Mouse (Mus musculus): ENCODE results near the gene Nup188.

Gene Nup188

DNA sequence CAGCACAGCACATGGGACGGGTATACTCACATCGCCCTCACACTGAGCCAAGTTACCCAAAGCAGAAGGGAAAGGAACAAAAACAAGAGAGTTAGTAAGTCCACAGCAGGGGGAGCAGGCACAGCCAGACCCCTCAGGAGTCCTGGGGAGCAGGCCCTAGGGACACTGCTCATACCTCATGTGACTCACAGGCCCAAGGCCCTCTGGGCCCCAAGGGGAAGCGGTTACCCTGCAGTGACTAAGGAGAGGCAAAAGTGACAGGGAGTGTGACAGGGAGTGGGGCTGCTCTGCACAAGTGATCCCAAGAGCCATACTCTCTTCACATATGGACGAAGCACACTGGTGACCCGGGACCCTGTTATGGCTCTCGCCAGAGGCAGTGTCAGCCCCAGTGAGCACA lies 63.0 kb downstream of the Nup188 start:
- DNase-seq (ENCODE audit: low spot score in 2 of 2) = no peak

DNA sequence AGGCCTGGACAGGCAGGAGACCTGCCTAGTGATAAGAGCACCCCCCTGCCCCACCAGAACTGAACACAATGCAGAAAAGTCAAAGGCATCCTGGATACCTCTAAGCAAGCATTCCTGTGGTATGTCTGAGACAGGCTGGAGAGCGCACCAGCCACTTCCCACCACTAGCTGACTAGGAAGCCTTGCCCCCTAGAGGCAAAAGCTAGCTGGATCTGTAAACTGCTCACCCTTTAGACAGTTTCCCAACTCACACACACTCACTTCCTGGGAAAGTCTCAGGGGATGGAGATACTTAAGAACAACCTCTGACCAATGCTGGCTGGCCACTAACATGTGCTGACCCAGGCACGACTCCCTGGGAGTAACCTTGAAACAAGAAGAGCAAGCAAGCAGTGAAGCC lies 65.0 kb downstream of the Nup188 start:
- DNase-seq (ENCODE audit: low spot score in 2 of 2) = no peak

DNA sequence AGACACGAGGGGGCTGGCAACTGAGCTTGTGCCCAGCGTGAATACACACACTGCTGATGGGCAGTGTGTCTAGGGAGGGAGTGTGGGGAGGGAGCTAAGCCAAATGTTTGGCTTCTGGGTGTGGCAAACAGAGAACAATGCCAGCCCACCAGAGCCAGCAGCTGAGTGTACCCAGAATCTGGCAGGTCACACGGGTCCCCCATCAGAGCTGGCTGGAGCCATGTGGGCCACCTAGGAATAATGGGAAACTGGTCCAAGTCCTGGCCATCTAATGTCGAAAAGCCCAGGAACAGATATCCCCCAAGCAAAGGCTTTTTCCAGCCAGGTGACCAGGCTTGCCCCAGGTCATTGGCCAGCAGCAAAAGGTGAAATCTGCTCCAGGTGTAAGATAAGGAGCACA lies 69.7 kb downstream of the Nup188 start:
- no peak for DNase-seq (ENCODE audit: low spot score in 2 of 2)

DNA sequence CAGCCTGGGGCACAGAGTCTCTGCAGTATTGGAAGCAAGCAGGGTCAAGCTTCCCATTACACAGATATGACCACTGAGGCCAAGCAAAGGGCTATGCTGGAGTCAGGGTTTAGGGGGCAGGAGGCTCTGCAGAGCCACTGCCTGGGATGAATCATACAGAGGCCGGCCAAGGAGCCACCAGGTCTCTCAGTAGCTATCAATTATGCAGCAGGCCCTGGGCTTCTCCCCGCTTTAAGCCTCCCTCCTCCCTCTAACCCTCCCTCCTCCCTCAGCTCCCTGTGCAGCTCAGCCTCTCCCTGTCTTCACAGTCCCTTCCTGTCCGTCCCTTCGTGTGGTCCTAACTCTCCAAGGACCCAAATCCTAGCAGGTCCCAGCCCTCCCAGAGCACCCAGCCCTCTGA lies 70.1 kb downstream of the Nup188 start:
- no peak for DNase-seq (ENCODE audit: low spot score in 2 of 2)

DNA sequence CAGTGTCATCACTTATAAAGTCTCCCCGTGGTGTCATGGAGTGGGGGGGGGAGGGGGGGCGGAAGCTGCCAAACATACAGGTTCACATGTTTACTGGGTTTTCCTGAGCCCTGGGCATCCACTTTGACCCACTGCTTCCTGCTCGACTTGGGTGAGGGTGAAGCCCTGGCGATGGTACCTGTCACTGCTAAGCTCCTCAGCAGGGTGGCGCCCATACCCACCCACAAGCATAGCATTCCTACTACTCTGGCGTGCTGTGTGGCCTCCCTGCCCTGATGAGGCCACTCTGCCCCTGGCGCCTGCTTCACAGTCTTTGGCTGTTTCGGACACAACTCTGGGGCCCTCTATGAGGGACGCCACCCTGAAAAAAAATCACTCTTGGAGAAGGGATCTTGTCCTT lies 70.7 kb downstream of the Nup188 start:
- no peak for DNase-seq (ENCODE audit: low spot score in 2 of 2)

DNA sequence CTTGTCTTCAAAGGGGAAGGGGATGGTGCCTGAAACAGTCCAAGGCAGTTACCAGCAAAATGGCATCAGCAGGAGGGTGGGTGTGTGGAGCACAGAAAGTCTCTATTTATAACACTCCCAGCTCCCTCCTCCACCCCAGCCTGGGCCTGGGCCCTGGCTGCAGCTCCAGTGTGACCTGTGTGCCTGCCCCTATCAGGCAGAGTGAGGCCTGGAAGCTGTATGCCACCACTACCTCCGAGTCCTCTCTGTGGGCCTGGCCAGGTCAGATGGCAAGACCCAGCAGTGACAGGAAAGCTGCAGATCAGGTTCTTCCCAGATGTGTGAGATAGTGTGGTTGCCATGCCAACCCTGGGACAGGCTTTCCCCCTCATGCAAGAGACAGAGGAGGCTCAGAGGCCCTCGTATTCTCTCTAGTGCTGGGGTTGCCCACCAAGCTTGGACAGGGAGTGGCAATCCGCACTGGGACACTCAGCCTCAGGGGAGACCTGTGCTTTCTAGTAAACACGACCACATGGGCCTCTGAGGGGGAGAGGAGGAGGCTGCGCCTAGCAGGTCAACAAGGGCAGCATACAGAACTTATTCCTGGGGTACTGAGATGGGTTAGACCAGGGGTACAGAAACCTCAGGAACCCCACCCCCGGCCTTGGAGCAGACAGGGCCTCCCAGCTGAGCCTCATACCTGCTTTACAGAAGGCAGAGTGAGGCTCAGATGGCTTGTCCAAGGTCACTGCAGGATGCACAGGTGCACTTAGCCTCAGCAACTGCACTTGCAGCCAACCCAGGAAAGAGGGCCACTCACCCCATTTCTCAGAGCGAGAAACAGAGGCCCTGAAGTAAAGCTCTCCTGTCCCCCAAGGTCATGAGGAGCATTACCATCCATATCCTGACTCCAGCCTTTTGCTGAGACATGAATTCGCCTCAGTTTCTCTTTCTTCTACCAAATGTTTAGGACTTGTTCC lies 71.6 kb downstream of the Nup188 start:
- DNase-seq (ENCODE audit: low spot score in 2 of 2) = peak; percentile 53 to 60

DNA sequence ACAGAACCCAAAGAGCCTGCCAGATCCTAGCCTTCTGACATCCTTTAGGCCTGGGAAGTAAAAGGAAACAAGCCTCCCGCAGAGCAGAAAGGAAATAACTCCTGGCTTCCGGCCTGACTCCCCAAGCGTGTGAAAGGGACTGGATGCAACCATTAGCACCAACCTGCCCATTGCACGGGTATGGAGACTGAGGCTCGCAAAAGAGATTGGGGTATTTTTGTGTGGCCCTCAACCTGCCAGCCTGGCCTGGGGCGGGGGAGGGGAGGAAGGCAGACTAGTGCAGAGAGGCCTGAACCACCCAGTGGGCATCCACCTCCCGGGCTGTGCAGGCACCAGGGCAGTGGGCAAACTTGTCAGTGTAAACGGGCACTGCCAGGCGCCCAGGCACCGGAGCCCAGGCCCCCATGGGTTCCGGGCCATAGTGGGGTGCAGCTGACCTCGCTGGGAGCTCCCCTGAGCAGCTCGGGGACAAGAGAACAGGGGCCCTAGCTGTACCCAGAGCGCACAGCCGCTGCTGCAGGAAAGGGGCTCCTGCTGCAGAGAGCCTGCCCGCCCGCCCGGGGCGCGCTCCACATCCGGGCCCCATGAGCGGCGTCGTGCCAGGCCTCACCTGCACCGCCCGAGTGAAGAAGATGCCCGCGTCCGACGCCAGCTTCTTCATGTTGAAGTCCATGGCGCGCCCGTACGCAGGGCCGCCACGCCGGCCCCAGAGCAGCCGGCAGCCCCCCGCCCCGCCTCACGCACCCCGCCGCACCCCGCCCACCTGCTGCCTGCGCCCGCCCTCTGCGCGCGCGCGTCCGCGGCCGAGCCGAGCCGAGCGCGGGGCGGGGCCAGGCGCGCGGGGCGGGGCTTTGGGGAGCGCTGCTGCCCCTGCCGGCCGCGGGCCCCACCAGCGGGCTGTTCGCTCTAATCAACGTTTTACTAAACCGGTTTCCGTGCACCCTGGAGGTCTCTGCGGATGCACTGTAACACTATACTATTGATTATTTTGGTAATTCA lies 72.6 kb downstream of the Nup188 start, which contains the start of gene Sh3glb2:
Sh3glb2 (minus strand) TSS at position 805 of the 999 bp plus-strand sequence.
- DNase-seq (ENCODE audit: low spot score in 2 of 2) = peak; percentile 68 to 75

DNA sequence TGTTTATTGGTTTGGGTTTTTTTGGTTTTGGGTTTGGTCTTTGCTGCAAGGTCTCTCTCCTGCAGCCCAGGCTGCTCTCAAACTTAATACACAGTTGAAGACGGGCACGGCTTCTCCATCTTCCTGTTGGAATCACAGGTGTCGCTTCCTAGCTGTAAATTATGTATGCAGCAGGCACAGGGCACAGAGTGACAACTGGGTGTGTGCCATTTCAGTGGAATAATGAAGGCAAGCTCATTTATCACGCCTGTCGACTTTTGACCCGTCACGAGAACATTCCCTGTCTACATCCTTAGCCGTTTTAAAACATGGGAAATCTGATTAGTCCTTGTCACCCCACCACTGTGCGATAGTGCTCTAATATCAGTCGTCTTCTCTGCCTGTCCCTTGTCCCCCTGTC lies 74.4 kb downstream of the Nup188 start:
- DNase-seq (ENCODE audit: low spot score in 2 of 2) = no peak

DNA sequence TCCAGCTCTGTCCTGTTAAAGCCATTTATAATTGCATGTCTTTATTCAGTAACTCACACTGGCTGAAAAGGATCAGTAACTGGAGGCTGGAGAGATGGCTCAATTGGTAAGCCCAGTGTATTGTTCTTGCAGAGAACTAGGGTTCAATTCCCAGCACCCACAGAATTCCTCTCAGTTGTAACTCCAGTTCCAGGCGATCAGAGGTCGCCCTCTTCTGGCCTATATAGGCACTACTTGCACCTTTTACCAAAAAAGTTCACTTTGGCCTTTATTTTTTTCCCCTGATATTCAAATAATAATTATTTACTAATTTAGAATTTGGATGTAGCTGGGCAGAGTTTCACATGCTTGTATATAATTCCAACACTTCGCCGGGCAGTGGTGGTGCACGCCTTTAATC lies 76.7 kb downstream of the Nup188 start:
- DNase-seq (ENCODE audit: low spot score in 2 of 2) = no peak

DNA sequence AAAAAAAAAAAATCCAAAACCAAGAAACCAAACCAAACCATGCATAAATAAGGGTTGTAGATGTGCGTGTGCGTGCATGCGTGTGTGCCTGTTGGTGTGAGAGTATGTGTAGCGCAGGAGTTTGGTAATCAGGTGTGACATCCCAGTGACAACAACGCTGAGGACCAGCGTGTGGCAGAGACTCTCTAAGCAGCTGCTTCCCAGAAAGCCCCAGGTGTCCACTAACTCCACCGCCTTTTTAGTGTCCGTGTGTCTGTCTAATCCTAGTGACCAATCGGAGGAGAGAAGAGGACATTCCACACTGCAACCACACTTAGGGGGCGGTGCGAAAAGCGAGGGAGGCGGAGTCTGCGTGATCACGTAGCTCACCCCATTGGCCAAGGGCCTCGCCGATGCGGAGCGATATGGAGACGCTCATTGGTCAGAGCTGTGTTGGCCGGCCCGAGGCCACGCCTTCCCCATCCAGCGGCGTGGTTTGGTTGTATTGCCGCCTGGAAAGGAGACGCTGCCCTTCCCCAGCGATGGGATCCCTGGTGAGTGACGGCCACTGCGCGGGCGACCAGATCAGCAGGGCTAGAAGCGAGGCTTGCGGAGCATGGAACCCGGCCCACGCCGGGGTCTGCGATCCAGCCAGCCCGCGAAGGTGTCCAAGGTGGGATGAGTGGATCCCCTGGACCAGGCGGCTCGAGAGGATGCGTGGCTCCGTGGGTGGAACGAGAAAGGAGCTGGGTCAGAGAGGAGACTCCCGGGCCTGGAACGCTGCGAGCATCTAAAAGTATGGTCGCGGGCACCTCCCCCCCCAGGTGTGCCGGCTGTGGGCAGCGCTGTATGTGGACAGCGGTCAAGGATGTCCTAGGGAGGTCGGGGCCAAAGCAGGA lies 77.8 kb downstream of the Nup188 start, which contains the start of gene Miga2:
Miga2 (plus strand) TSS at position 461 of the 878 bp plus-strand sequence.
- peak; percentile 99 for DNase-seq (ENCODE audit: low spot score in 2 of 2)

DNA sequence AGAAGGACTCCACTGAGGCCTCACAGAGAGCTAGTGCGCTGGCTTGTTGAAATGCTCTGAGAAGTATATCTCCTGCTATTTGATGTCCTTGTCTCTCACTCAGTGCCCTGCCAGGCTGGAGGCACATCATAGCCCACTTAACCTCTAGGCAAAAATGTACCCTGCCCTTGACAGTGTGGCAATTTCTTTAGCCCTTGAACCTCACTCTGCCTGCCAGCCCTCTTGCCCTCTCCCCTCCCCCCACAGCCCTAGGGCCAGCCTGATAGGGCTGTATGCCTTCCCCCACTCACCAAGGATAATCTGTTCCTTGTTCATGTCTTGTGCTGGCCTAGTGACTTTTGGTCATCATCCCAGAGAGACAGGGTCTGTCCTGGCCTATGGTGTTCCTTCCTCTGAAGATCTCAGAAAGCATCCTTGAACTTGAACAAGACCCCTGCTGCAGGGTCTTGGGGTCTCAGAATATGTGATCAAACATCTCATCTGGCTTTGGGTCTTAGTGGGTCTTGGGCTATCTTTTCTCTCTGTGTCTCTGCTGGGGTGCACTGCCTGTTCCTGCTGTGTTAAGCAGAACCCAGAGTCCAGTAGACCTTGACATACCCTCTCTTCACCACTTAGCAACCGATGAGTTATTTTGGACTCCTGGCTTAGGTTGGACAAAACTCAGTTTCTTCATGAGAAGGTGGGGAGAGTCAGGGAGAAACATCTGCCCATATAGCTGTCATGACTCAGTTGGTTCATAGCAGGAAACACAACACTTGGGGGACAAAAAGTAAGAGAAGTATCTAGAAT lies 79.3 kb downstream of the Nup188 start:
- DNase-seq (ENCODE audit: low spot score in 2 of 2) = no peak

DNA sequence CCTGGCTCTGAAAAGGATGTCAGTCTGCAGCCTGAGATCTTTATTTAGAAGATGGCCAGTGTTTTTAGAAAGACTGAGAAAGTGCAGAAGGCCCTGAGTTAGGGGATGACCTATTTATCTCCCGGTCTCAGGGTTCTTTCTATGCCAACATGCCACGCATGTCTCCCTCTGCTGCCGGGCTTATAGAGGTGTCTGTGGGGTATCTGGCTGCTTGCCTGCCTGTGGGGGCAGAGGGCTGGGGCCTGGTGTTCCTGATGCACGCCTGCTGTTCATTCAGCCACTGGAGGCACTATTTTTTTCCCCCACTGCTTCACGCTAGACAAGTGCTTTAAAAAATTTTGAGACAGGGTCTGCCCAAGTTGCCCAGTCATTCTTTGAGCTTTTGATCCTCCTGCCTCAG lies 80.0 kb downstream of the Nup188 start:
- DNase-seq (ENCODE audit: low spot score in 2 of 2) = no peak

DNA sequence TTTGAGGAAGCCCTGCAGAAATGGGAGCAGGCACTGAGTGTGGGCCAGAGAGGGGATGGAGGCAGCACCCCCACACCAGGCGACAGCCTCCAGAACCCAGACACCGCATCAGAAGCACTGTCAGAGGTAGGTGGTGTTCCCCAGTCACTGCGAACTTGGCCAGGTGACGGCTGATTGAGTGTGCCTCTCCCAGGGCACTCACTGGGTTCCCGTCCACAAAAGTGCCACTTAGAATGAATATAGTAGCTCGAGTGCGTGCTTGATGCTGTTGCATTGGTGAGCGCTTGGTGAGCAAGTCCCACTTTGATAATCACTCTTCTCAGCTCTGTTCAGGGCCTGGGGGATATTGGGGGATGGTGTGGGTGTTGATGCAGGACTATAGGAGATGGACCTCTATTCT lies 85.3 kb downstream of the Nup188 start:
- no peak for DNase-seq (ENCODE audit: low spot score in 2 of 2)

DNA sequence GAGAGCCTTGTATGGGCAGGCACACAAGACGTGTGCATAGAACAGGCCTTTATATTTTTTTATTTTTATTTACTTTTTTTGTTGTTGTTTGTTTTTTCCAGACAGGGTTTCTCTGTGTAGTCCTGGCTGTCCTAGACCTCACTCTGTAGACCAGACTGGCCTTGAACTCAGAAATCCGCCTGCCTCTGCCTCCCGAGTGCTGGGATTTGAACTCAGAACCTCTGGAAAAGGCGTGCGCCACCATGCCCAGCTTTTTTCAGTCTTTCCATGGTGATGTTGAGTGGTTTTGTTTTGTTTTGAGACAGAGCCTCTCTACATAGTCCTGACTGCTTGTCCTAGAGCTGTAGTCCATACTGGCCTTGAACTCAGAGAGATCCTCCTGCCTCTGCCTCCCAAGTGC lies 86.5 kb downstream of the Nup188 start:
- no peak for DNase-seq (ENCODE audit: low spot score in 2 of 2)

DNA sequence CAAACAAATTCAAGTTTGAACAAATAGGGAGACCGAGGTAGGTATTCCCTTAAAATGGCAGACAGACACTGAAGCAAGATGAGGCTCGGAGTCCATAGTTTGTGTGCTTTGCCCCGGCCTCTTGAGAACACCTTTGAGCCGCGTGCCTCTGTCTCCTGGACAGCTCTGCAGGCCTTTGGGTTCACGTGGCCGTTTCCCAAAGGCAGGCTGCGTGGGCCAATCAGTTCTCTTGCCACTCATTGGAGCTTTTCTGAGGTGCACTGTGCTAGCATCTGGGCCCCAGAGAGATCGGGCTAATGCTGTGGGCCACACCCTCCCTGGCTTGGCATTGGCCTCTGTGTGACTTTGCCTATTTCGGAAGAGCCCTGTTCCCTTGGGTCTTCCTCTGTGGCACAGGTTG lies 89.7 kb downstream of the Nup188 start:
- DNase-seq (ENCODE audit: low spot score in 2 of 2) = no peak

DNA sequence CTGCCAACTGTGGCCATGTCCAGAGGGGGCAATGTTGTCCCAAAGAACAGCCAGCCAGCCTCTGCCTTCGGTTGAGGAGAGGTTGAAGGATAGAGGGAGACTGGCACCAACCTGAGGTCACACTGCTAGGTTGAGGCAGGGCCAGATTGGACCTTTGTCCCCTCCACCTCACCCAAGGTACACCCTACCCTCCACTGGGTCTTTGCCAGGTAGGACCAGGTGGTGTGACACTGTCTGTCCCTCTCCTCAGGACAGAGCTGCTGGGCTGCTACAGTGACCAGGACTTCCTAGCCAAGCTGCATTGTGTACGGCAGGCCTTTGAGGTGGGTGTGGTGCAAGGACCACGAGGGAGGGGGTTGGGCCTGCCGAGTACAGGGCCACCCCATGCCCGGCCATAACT lies 91.5 kb downstream of the Nup188 start:
- no peak for DNase-seq (ENCODE audit: low spot score in 2 of 2)

DNA sequence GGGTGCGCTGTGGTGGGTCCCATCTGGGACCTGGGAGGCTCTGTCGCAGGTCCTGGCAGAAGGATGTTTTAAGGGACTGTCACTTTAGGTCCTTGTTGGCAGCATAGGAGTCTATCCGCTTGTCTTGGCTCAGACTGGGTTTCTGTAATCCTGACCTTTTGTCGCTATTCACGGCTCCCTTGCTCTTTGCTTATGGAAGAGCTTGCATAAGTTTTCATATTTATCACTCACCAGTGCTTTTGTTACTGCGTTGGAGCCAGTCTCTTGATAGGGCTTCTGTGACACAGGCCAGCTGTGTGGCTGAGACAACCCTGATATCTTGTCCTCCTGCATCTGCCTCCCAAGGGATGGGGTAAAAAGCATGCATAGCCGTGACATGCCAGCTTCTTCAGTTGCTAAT lies 93.1 kb downstream of the Nup188 start:
- DNase-seq (ENCODE audit: low spot score in 2 of 2) = no peak

DNA sequence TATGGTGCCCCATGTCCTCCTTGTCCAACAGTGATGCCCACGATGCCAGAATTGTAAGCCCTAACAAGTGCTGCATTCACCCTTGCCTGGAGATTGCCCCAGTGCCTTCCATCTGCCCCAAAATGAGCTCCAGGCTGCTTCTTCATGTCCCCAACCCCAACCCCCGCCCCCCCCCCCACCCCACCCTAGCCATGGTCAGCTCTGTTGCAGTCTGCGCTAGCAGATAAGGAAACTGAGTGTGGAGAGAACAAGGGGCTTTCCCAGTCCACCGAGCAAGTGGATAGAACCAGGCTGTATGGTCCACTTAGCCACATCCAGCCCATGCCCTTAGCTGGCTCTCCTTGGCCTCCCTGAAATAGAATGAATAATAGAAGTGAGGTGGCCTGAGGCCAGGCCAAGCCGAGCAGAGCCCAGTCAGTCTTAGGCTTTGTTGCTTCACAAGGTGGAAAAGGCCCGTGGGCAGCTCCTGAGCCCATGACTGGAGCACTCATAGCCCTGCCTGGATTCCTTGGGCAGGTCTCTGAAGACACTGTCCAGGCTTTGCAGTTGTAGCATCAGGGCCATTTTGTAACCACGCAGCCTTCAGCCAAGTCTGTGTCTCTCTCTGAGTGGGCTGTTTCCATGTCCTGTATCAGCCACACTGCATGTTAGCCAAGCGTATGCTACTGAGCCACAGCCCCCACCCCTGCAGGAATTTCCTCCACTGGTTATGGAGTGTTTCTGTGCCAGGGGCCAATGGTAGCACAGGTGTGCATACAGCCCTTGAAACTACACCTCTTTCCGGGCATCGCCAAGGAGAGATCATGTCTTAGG lies 94.6 kb downstream of the Nup188 start:
- DNase-seq (ENCODE audit: low spot score in 2 of 2) = no peak

DNA sequence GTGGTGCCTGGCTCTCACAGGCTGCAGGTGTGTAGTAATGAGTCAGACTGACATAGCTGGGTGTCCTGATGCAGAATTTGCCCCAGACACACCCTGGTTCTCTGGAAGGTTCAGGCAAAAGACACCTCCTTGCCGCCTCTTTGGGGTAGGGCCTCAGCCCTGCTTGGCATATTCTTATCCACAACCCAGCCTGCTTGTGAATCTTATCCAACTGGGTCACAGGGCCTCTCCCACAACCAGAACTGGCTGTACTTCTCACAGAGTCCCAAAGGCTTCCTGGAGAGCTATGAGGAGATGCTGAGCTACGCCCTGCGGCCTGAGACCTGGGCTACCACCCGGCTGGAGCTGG lies 95.2 kb downstream of the Nup188 start:
- no peak for DNase-seq (ENCODE audit: low spot score in 2 of 2)

DNA sequence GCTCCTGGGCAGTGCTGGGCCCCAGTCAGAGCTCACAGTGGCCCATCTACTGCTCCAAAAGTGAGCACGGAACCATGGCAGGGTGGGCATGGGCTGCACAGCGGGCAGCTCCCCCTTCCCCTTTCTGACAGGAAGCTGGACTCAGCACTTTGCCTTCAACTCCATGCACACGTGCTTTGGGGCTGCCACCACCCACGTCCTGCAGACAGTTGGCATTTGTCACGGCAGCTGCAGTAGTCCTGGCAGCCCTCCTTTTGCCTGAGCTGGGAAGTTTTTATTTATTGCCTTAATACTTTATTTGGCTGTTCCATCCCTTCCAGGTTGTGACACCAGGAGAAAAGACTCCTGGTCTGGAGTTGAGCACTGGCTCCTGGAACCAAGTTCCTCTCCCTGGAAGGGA lies 98.6 kb downstream of the Nup188 start:
- peak in 1 of 2 experiments; percentile 40 for DNase-seq (ENCODE audit: low spot score in 2 of 2)
